Mouse (Mus musculus) stomach, postnatal 0 days (tissue): ENCODE data around the gene Eif5a.

Experiments used
- CTCF ChIP-seq: IDR thresholded peaks from 2 replicates; pipeline ENCODE4 v1.5.1; 2016; ENCODE audit warnings: antibody characterized with exemption, low read depth, mild to moderate bottlenecking, moderate library complexity
- EP300 ChIP-seq: optimal IDR thresholded peaks from 2 replicates; pipeline ENCODE3; 2016; ENCODE audit warnings: antibody characterized with exemption

DNA sequence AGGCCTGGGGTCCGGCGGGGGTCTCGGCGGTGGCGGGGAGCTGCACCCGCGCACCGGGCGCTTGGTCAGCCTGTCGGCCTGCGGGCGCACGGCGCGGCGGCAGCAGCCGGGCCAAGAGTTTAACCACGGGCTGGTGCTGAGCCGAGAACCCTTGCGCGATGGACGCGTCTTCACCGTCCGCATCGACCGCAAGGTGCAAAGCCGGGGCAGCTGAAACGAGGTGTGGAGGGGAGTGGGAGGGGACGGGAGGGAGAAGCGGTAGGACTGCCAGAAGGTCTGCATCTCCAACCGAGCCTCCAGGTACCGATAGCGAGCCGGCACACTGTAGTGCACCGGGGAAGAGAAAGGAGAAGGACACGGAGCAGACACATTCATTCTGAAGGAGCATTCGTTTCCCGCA lies 19.8 kb downstream of the Eif5a start:
- TF ChIP-seq CTCF (no peak), EP300 (no peak)
